Mouse (Mus musculus) kidney, adult 2 months (tissue): Measurements from ENCODE around the gene Pdlim4.

Experiments used
- CTCF ChIP-seq: fragments of 200-500 bp; conservative IDR thresholded peaks from 2 replicates; pipeline ENCODE4 v1.5.1; 2011; ENCODE audit warnings: low read depth, mild to moderate bottlenecking, control low read depth, low read length, moderate library complexity, mixed read lengths; ENCODE audit not compliant: insufficient read depth, insufficient read length
- POLR2A ChIP-seq: fragments of 200-500 bp; IDR thresholded peaks from one replicate; pipeline ENCODE4 v1.6.1; 2011; ENCODE audit warnings: low read depth, low read length, control low read depth

GRCm38 (mm10) chr11:54052128-54052527 is 16.7 kb downstream of the Pdlim4 start:
- TF ChIP-seq CTCF (no peak), POLR2A (no peak)
